Mouse (Mus musculus) embryo, embryonic 11 days (tissue): ENCODE measurements around the gene Mpp3.
A peak's percentile ranks its signal among the peaks of the same experiment; 100 is the strongest.

Experiments used
- DNase-seq: peaks from one replicate; pipeline ENCODE4 v3.0.0-alpha.2; 2015

Mpp3 gene

DNA sequence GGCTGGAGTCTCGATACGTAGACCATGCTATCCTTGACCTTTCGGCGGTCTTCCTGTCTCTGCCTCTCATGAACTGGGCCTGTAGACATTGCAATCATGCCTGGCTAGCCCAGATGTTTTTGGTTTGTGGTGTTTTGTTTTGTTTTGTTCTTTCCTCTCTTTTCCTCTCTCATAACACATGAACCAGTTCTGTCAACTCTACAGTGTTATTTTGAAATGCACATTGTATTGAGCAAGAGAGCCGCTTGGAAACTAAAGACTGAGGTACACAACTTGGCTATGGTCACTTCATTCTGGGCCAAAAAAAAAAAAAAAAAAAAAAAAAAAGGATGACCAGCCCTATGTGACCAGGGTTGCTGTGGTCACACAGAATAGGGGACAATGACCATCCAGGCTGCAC, 55.6 kb downstream of the Mpp3 start:
- DNase-seq: no peak

GRCm38 (mm10) chr11:101972097-101972496, 56.2 kb downstream of the Mpp3 start:
- no peak for DNase-seq

DNA sequence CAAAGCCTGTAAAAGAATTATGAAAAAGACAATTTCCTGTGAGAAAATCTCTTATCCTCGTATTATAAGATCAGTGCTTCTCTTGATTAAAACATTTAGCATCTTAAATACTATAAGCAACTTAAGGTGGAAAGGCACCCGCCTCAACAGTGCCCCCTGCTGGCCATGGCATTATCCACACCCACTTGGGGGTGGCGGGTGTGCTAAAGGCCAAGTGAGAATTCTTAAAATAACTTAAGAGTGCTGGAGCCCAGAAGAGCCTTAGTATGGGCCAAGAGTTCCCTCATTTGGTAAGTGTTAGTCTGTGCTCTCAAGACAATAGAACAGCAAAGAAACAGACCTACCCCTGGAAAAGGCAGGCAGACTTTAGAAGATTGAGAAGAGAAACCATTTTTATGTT, 56.9 kb downstream of the Mpp3 start:
- DNase-seq: no peak

DNA sequence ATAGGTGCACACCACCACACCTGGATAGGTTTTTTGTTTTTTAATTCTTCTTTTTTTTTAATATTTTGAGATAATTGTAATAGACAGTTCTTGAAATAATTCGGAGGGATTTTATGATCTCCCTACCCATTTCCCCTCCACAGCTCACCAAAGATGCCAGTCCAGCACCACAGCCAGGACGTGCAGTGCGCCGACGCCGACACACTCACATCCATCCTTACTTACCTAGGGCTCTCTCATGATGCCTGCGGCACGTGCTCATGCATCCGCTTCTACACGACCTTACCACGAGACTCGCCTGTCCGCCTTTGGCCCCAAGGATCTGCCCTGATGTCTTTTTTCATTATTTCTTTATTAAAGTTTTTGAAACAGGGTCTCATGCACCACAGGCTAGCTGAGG, 58.4 kb downstream of the Mpp3 start:
- no peak for DNase-seq

DNA sequence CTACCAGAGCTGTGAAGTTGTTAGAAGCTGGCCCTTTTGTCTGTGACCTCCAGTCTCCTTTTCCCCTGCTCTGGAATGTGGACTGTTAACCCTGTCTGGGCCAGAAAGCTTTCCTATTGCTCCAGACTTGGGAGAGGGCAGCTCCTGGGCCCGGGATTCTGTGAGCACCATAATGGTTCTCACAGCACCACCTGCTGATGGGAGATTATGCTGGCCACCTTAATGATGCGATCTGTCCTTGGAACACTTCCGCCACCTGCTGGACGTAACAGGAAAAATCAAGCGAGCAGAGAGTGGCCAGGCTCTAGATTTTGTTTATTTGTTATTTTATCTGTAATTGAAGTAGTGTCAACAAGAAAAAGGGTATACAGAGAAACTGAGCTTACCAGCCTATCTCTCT, 59.5 kb downstream of the Mpp3 start:
- peak; percentile 92 for DNase-seq

- peak; percentile 39 for DNase-seq
These were observed 60.0 kb downstream of the Mpp3 start for GRCm38 (mm10) chr11:101968311-101968710.

- DNase-seq: no peak
These were observed 61.2 kb downstream of the Mpp3 start, which contains the start of gene Sost for GRCm38 (mm10) chr11:101966965-101967614. Gene Sost (minus strand): TSS chr11:101967015.

- no peak for DNase-seq
These were observed 62.7 kb downstream of the Mpp3 start for GRCm38 (mm10) chr11:101965553-101965952.

DNA sequence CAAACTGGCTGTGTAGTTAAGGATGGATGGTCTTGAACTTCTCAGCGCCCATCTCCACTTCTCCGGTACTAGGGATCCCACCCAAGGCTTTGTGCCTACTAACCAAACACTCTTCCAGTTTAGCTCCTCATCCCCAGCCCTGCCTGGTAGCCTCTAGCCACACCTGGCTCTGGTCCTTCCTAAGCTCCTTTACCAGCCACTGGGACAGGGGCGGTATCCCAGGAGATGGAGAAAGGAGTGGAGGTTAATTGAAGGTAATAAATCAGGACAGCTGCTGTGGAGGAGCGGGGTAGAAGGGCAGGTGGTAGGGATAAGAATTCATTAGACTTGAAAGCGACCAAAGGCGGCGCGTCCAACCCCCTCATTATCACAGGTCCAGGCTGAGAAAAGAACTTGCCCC, 63.6 kb downstream of the Mpp3 start:
- no peak for DNase-seq

DNA sequence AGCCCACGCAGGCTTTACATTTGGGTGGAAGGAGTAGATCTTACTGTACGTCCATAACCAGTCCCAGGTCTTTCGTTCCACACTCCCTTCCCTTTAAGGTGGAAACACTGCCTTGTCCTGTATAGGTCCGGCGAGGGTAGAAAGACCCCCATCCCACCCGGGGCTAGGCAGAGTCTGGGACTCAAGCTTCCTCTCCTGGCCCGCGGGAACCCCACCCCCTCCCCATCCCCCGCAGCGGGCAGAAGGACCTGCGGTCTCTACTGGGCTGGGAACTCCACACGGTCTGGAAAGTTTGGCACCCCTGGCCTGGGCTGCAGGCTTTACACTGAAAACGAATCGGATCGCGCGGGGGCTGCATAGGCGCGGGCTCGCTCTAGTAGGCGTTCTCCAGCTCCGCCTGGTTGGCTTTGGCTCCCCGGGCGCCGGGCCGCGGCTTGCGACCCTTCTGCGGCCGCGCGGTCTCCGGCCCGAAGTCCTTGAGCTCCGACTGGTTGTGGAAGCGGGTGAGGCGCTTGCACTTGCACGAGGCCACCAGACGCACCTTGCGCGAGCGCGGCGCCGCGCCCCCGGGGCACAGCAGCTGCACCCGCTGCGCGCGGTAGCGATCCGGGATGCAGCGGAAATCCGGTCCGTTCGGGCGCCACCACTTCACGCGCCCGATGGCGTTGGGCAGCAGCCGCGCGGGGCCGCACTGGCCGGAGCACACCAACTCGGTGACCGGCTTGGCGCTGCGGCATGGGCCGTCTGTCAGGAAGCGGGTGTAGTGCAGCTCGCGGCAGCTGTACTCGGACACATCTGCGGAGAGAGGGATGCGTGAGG, 64.6 kb downstream of the Mpp3 start:
- DNase-seq: peak; percentile 77

- no peak for DNase-seq
These were observed 65.2 kb downstream of the Mpp3 start for GRCm38 (mm10) chr11:101963043-101963442.

- no peak for DNase-seq
These were observed 70.8 kb downstream of the Mpp3 start for GRCm38 (mm10) chr11:101957476-101957875.

- DNase-seq: no peak
These were observed 74.8 kb downstream of the Mpp3 start for GRCm38 (mm10) chr11:101953441-101953840.

GRCm38 (mm10) chr11:101952541-101953341, 75.5 kb downstream of the Mpp3 start:
- DNase-seq: peak; percentile 63

DNA sequence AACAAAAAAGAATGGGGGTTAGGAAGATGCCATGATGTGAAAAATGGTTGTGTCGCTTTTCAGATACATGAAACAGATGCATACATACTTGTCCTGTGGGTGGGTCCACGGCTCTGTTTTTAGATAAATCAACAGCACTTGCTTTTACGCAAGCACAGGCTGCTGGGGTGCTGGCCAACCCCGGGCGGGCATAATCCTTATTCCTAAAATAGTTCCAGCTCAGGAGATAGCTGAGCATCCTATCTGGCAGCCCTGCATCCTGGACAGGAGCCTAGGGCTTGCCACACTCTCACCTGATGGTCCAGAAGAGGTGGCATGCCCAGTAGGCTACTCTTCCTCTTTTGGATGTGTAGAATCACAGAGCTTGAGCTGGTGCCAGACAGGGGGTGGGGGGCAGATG, 78.2 kb downstream of the Mpp3 start:
- DNase-seq: no peak
